Mouse (Mus musculus): ENCODE data around the gene Tmod3.

DNA sequence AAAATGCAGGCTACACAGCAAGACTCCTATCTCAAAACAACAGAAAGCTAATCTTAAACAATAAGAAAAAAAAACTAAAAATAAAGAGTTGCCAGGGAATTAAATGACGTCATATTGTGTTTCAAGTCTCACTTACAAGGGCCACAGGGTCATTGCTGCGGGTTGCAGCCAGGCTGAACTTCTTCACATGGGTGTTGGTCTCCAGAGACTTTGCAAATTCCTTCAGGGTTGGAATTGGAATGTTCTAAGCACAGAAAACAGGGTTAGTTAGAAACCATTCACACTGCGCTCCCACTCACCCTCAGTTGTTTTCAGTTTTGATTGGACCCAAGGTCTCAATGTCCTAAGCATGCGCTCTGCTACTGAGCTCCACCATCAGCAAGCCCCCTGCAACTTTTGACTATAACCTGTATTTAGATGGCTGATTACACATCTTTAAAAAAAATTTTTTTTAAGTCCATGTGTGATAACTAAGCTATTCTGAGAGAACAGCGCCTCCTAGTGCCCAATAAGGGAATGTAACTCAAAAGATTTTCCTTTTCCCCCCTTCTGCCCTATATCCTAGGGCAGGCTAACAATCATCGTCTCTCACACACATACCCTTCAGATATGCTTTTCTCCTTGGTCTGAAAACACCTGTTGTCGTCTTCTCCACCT is 22.4 kb upstream of the Tmod3 start:
- TF ChIP-seq POLR2A (IDR thresholded peaks at IDR 0.05; ENCODE audit: borderline replicate concordance, extremely low read depth, low read depth, low read length) (no peak), CTCF (IDR thresholded peaks at IDR 0.05; ENCODE audit: insufficient read depth, low read length) (peak; percentile 38; the same call in 1 of the 2 replicates)

Data from lung, adult 2 months (tissue).